38 mouse cellular contexts compared by ENCODE assay signal in the genomic region with DNA sequence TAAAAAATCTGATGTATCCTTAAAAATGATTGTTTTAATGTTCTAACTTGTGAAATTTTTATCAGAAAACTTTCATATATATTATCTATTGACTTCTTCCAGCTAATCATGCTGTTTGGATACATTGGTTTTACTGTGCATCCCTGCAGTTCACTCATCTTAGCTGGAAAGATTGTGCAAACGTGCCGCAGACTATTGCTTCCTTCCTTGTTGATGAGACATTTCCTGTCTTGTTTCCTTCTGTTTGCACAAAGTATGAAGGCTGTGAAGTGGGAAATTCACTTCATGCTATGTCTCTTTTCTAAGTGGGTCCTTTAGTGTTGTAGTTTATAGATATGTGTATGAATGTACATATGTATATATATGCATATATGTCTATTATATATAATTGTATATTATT. TPM values are rescaled to one million over a fixed set of nuclear protein-coding genes. Genes with fewer than 3 reads are reported as not detected.
"Had no signal": no experiment of that assay in that cellular context is flagged by ENCODE, and none has a peak within 500 bp of the region (broad histone marks: within the 10 kb centered on the region; RNA-seq: fewer than 3 reads in every experiment).

No protein-coding gene starts in this region.

- ATAC-seq: hindbrain, postnatal 0 days; intestine, embryonic 16.5 days had no signal

- H3K4me2 ChIP-seq: heart, embryonic 11.5 days; heart, embryonic 13.5 days; heart, embryonic 15.5 days; hindbrain, embryonic 13.5 days; hindbrain, embryonic 15.5 days; limb, embryonic 12.5 days; liver, embryonic 11.5 days; liver, embryonic 13.5 days had no signal

- H3K9ac ChIP-seq: heart, embryonic 13.5 days; heart, embryonic 15.5 days; hindbrain, embryonic 13.5 days; hindbrain, embryonic 15.5 days; limb, embryonic 12.5 days; liver, embryonic 13.5 days had no signal

- H3K36me3 ChIP-seq: heart, embryonic 13.5 days; heart, embryonic 15.5 days; hindbrain, embryonic 13.5 days; hindbrain, embryonic 15.5 days; limb, embryonic 10.5 days; limb, embryonic 12.5 days; liver, embryonic 13.5 days had no signal

- H3K9me3 ChIP-seq: hindbrain, embryonic 15.5 days; liver, embryonic 13.5 days had no signal

- DNase-seq: gastrocnemius, adult 2 months; gastrocnemius, postnatal 10 days; gastrocnemius, postnatal 25 days; heart, adult 11 months; heart, adult 2 months; heart, postnatal 14 days; heart, postnatal 36 days; kidney, adult 11 months; kidney, adult 8-10 months; kidney, postnatal 10 days; kidney, postnatal 25 days; kidney, postnatal 4 days; liver; liver, embryonic 13.5 days had no signal

- H3K27ac ChIP-seq: gastrocnemius, adult 2 months; heart, adult 2 months; heart, embryonic 13.5 days; heart, embryonic 15.5 days; hindbrain, embryonic 13.5 days; hindbrain, embryonic 15.5 days; hindbrain, postnatal 0 days; layer of hippocampus, adult 2 months; left cerebral cortex, adult 2 months; limb, embryonic 10.5 days; limb, embryonic 12.5 days; liver, embryonic 13.5 days had no signal

- H3K4me3 ChIP-seq: gastrocnemius, adult 2 months; heart, adult 2 months; heart, embryonic 13.5 days; heart, embryonic 15.5 days; hindbrain, embryonic 13.5 days; hindbrain, embryonic 15.5 days; layer of hippocampus, adult 2 months; left cerebral cortex, adult 2 months; limb, embryonic 10.5 days; limb, embryonic 12.5 days; liver, embryonic 13.5 days had no signal

RNA-seq across cellular contexts. Expression of gene Sox21, which starts 4.6 kb away (rescaled TPM):
- total RNA-seq: gastrocnemius, adult 2 months; gastrocnemius, postnatal 10 days; gastrocnemius, postnatal 25 days; heart, adult 2 months; heart, postnatal 36 days; hematopoietic stem cell, adult 5-6 weeks had no signal
- polyA plus RNA-seq: heart, embryonic 15.5 days; heart, postnatal 0 days; intestine, embryonic 14.5 days; intestine, embryonic 16.5 days; kidney, embryonic 14.5 days; kidney, embryonic 16.5 days; liver, embryonic 13.5 days had no signal

RNA-seq across cellular contexts. Expression of gene Gm9376, which starts 25.3 kb away (rescaled TPM):
- total RNA-seq: gastrocnemius, adult 2 months; gastrocnemius, postnatal 10 days; gastrocnemius, postnatal 25 days; gastrocnemius, postnatal 4 days; heart, adult 2 months; heart, postnatal 14 days; heart, postnatal 36 days; hematopoietic stem cell, adult 5-6 weeks; hindbrain, postnatal 0 days; layer of hippocampus, adult 2 months; layer of hippocampus, postnatal 10 days; layer of hippocampus, postnatal 25 days; left cerebral cortex, adult 2 months; left cerebral cortex, postnatal 14 days; left cerebral cortex, postnatal 36 days had no signal
- polyA plus RNA-seq: heart, adult 2 months; heart, embryonic 11.5 days; heart, embryonic 13.5 days; heart, embryonic 15.5 days; heart, postnatal 0 days; hindbrain, embryonic 11.5 days; hindbrain, embryonic 13.5 days; hindbrain, embryonic 15.5 days; hindbrain, postnatal 0 days; intestine, embryonic 14.5 days; intestine, embryonic 16.5 days; kidney, embryonic 14.5 days; kidney, embryonic 16.5 days; limb, embryonic 10.5 days; limb, embryonic 12.5 days; limb, embryonic 14.5 days; liver, embryonic 11.5 days; liver, embryonic 13.5 days had no signal
